In the genomic region with DNA sequence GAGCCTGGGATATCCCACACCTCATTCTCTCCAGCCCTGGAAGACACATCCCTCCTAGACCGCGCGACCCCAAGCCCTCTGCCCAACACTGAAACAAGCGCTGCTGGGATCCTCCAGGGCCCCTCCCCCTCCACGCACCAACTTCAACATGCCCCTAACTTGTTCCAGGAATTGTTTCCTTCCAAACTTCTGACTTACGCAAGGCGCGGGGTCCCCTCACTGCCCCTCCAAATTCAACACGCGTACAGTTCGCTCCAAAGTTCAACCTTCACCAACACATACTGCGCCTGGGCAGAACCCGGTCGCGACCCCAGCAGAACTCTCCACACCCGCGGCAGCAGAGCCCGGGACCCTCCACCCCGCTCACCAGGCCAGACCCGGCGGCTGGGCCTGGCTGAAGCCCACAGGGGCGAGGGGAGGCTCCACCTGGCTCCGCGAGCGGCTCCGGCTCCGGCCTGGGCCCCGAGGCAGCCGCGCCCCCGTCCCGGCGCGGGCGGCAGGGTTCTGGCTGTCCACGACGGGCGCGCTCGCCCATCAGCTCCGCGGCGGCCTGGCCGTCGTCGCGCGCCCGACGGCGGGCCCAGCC, we compare ENCODE assay signal across 8 mouse cellular contexts. TPM values are rescaled to one million over a fixed set of nuclear protein-coding genes. Genes with fewer than 3 reads are reported as not detected.
DNase-seq lines count a peak whose midpoint lies in the region; ATAC-seq and TF ChIP-seq lines count a peak whose summit lies in the region.

No protein-coding gene starts in this region.

- peak overlapping the region; percentile 81 for H3K4me3 ChIP-seq in kidney, adult 2 months (ENCODE audit: insufficient read depth, low read depth, low read length)
- H3K4me3 ChIP-seq in lung, postnatal 0 days (ENCODE audit: low read depth, low read length) = peak overlapping the region; percentile 97

- peak overlapping the region; percentile 77 for H3K4me2 ChIP-seq in lung, postnatal 0 days (replicated peaks; ENCODE audit: low read depth, low read length)

- H3K27me3 ChIP-seq in kidney, adult 2 months (replicated peaks; ENCODE audit: control insufficient read depth, insufficient read depth, low read length) = no peaks in the 10 kb centered on the region
- H3K27me3 ChIP-seq in lung, postnatal 0 days (replicated peaks; ENCODE audit: insufficient read depth, low read length) = no peaks in the 10 kb centered on the region

- TF ChIP-seq POLR2A in kidney, adult 2 months (IDR thresholded peaks at IDR 0.05; ENCODE audit: low read depth, low read length) = no peak

- peak; percentile 40 for ATAC-seq in CD4-positive, CD25-positive, alpha-beta regulatory T cell, adult 4 months
- peak; percentile 68 for ATAC-seq in lung, postnatal 0 days

- peak overlapping the region; percentile 85 for H3K27ac ChIP-seq in kidney, adult 2 months (ENCODE audit: insufficient read depth, low read depth, low read length)
- peak overlapping the region; percentile 97 for H3K27ac ChIP-seq in lung, postnatal 0 days (ENCODE audit: low read length)

- H3K9ac ChIP-seq in lung, postnatal 0 days (replicated peaks; ENCODE audit: low read depth) = peak overlapping the region; percentile 95

- TF ChIP-seq EP300 in lung, postnatal 0 days (IDR thresholded peaks at IDR 0.05) = no peak

- peak; percentile 27 for DNase-seq in T-cell, adult 2 months (ENCODE audit: low spot score)
- peak; percentile 76 for DNase-seq in embryo, embryonic 11 days
- DNase-seq in heart, adult 9 months (ENCODE audit: low spot score in 2 of 2) = peak; percentile 35 to 50
- DNase-seq in kidney, adult 2 months = peak; percentile 77
- DNase-seq in lung, postnatal 0 days (ENCODE audit: low spot score) = peak; percentile 67
- DNase-seq in right cerebral cortex, postnatal 4 days = peak; percentile 37
- no peak for DNase-seq in layer of hippocampus, adult 11-12 months (ENCODE audit: low spot score)

- TF ChIP-seq CTCF in kidney, adult 2 months (conservative IDR thresholded peaks at IDR 0.05; ENCODE audit: insufficient read depth, insufficient read length, low read depth, low read length) = no peak
- no peak for TF ChIP-seq CTCF in lung, postnatal 0 days (IDR thresholded peaks at IDR 0.05)

- no peaks in the 10 kb centered on the region for H3K9me3 ChIP-seq in lung, postnatal 0 days (ENCODE audit: low read length)

- H3K36me3 ChIP-seq in kidney, adult 2 months (ENCODE audit: control insufficient read depth, insufficient read depth, low read length) = no peaks in the 10 kb centered on the region
- no peaks in the 10 kb centered on the region for H3K36me3 ChIP-seq in lung, postnatal 0 days (ENCODE audit: insufficient read depth, low read length)

- WGBS in kidney, adult 2 months = under 1% methylated on average over 51 of the region's 51 CpGs
- WGBS in lung, postnatal 0 days = under 1% methylated on average over 43 of the region's 51 CpGs

- H3K4me1 ChIP-seq in kidney, adult 2 months (ENCODE audit: control insufficient read depth, insufficient read depth, low read length) = peaks cover 28% of the 10 kb centered on the region
- peaks cover 12% of the 10 kb centered on the region for H3K4me1 ChIP-seq in lung, postnatal 0 days (ENCODE audit: insufficient read depth, low read depth, low read length)

RNA-seq across cellular contexts. Expression of gene Rnf169, which starts 0.6 kb away (rescaled TPM):
- 1 to 10 TPM; 6.2 to 9.5 TPM for polyA plus RNA-seq in CD4-positive, CD25-positive, alpha-beta regulatory T cell, adult 4 months (2017; shearing (Covaris generic))
- polyA plus RNA-seq in kidney, adult 2 months (2012; rRNA removed) = 5.6 and 5.7 TPM in 2 replicates
- 3.8 and 4.2 TPM in 2 replicates for polyA plus RNA-seq in lung, postnatal 0 days (2015; fragmentation: Nextera tagmentation; extraction: Ambion mirVana)

RNA-seq across cellular contexts. Expression of gene Chrdl2, which starts 26.3 kb away (rescaled TPM):
- not detected for polyA plus RNA-seq in CD4-positive, CD25-positive, alpha-beta regulatory T cell, adult 4 months (2017; shearing (Covaris generic))
- 0.23 and 0.36 TPM in 2 replicates for polyA plus RNA-seq in kidney, adult 2 months (2012; rRNA removed)
- polyA plus RNA-seq in lung, postnatal 0 days (2015; fragmentation: Nextera tagmentation; extraction: Ambion mirVana) = 0.11 TPM in 1 of 2 replicates, not detected in the other
